Mouse (Mus musculus) hindbrain, embryonic 15.5 days (tissue): ENCODE results near the gene Scd3. TPM values are rescaled to one million over a fixed set of nuclear protein-coding genes. Genes with fewer than 3 reads are reported as not detected.

Experiments used
- ATAC-seq: fragments of 200-750 bp; cut with Nextera tagmentation; 2 replicates; pipeline ENCODE4 v1.8.0; 2017; ENCODE audit warnings: low read depth, moderate number of reproducible peaks, moderate TSS enrichment; ENCODE audit not compliant: low FRiP score
- H3K27ac ChIP-seq: fragments of 300-500 bp; sonication (generic); replicated peaks from 2 replicates; pipeline ENCODE4 v1.5.1; 2015; ENCODE audit warnings: mild to moderate bottlenecking, inconsistent platforms
- H3K27me3 ChIP-seq: fragments of 300-500 bp; sonication (generic); 2 replicates; pipeline ENCODE4 v1.6.1; 2015; ENCODE audit warnings: control low read depth, inconsistent platforms
- H3K36me3 ChIP-seq: fragments of 300-500 bp; sonication (generic); 2 replicates; pipeline ENCODE4 v1.6.1; 2015; ENCODE audit warnings: control low read depth, inconsistent platforms
- H3K4me1 ChIP-seq: fragments of 300-500 bp; sonication (generic); replicated peaks from 2 replicates; pipeline ENCODE4 v1.6.1; 2015; ENCODE audit warnings: control low read depth, inconsistent platforms
- H3K4me2 ChIP-seq: fragments of 300-500 bp; sonication (generic); 2 replicates; pipeline ENCODE4 v1.6.1; 2015; ENCODE audit warnings: moderate library complexity, mild to moderate bottlenecking, inconsistent platforms
- H3K4me3 ChIP-seq: fragments of 300-500 bp; sonication (generic); 2 replicates; pipeline ENCODE4 v1.5.1; 2015; ENCODE audit warnings: mild to moderate bottlenecking, inconsistent platforms
- H3K9ac ChIP-seq: fragments of 300-500 bp; sonication (generic); 2 replicates; pipeline ENCODE4 v1.6.1; 2015; ENCODE audit warnings: inconsistent platforms
- H3K9me3 ChIP-seq: fragments of 300-500 bp; sonication (generic); 2 replicates; pipeline ENCODE4 v1.6.1; 2016; ENCODE audit warnings: control low read depth, inconsistent platforms
- WGBS: fragments of 180-500 bp; shearing (Covaris S2); methylation state at CpG from one replicate; pipeline ENCODE4 v1.1.7; 2015; 5-methylcytosine and 5-hydroxymethylcytosine counted together
- polyA plus RNA-seq: library from polyadenylated mRNA; unstranded; fragments of >200 nt; fragmentation: Nextera tagmentation; extraction: Ambion mirVana; gene quantifications from 2 replicates; pipeline ENCODE4 v1.2.1, GENCODE M21; 2015

Gene Scd3
- polyA plus RNA-seq: 5.0 and 6.7 TPM in 2 replicates

DNA sequence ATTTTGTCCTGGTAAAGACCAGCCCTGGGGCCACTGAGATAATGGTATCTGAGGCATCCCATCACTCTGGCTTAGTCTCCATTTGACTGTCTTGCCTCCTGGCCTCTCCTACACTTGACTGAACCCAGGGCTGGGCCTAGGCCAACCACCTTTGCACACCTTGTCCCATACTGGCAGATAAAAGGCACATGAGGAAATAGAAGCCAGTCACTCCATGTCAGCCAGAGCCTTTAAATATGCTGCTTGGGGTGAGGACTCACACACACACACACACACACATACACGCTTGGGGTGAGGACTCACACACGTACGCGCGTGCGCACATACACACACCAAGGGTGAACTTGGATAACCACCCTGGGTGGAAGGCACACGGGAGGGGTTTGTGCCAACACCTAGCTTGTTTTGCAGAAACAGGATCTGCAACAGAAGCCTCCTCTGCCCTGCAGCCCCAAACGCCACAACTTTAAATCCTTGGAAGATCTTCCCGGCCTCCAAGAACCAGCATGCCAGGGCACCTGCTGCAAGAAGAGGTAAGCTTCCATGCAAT, at the start of gene Scd3:
TSS of gene Scd3 (plus strand) at position 255 of the 550 bp plus-strand sequence.
- no peak within 1 kb of the TSS for H3K9ac ChIP-seq
- no peak within 1 kb of the TSS for H3K27ac ChIP-seq
- no peaks in the 10 kb centered on the region for H3K9me3 ChIP-seq
- H3K36me3 ChIP-seq: no peaks in the 10 kb centered on the region
- H3K27me3 ChIP-seq: no peaks in the 10 kb centered on the region
- WGBS: 95% methylated on average over 9 of the region's 9 CpGs
- no peaks in the 10 kb centered on the region for H3K4me1 ChIP-seq
- H3K4me3 ChIP-seq: no peak within 1 kb of the TSS
- no peak for ATAC-seq
- H3K4me2 ChIP-seq: no peak within 1 kb of the TSS

GRCm38 (mm10) chr19:44153781-44154180, 49.3 kb upstream of the Scd3 start:
- WGBS: 84% methylated on average over 5 of the region's 5 CpGs
- ATAC-seq: no peak
- Histone ChIP-seq H3K27me3 (peaks cover 13% of the 10 kb centered on the region), H3K36me3 (no peaks in the 10 kb centered on the region), H3K4me3 (no peak overlapping the region), H3K9me3 (no peaks in the 10 kb centered on the region), H3K9ac (no peak overlapping the region), H3K4me2 (no peak overlapping the region), H3K27ac (no peak overlapping the region), H3K4me1 (no peaks in the 10 kb centered on the region)

- ATAC-seq: no peak
- Histone ChIP-seq H3K9me3 (no peaks in the 10 kb centered on the region), H3K9ac (no peak overlapping the region)
Measured at GRCm38 (mm10) chr19:44157005-44157404, 46.1 kb upstream of the Scd3 start.

GRCm38 (mm10) chr19:44159386-44159785, 43.7 kb upstream of the Scd3 start:
- no peak for ATAC-seq
- no peak overlapping the region for H3K27ac ChIP-seq
- WGBS: 88% methylated on average over 3 of the region's 3 CpGs

More at GRCm38 (mm10) chr19:44157005-44157404, 46.1 kb upstream of the Scd3 start:
- no peak overlapping the region for H3K27ac ChIP-seq
- no peaks in the 10 kb centered on the region for H3K36me3 ChIP-seq
- no peak overlapping the region for H3K4me3 ChIP-seq
- H3K27me3 ChIP-seq: peaks cover 13% of the 10 kb centered on the region; the same call in 1 of the 2 replicates
- no peaks in the 10 kb centered on the region for H3K4me1 ChIP-seq
- no peak overlapping the region for H3K4me2 ChIP-seq
- 96% methylated on average over 10 of the region's 10 CpGs for WGBS

DNA sequence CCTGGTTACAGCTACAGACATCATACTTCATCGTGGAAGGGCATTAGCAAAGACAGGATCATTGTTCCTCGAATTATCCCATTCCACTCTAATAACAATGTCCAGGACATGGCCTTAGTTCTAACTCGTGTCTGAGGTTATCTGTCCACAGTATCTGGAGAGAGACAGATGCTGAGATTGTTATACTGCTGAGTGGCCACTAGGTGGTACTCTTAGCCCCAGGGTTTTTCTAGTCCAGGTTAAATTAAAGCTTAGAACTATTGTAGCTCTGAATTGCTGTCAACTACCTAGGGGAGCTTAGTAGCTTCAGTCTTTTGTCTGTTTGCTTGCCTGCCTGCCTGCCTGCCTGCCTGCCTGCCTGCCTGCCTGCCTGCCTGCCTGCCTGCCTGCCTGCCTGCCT, 41.6 kb upstream of the Scd3 start:
- Histone ChIP-seq H3K4me2 (no peak overlapping the region), H3K9ac (no peak overlapping the region), H3K9me3 (no peaks in the 10 kb centered on the region), H3K4me1 (no peaks in the 10 kb centered on the region), H3K27me3 (0 out of 2 replicates have a peak, but pooled peaks cover 5% of the 10 kb centered on the region), H3K27ac (no peak overlapping the region), H3K4me3 (no peak overlapping the region), H3K36me3 (no peaks in the 10 kb centered on the region)
- ATAC-seq: no peak
- WGBS: 14% methylated on average over 3 of the region's 3 CpGs

More at GRCm38 (mm10) chr19:44159386-44159785, 43.7 kb upstream of the Scd3 start:
- Histone ChIP-seq H3K4me3 (no peak overlapping the region), H3K4me2 (no peak overlapping the region), H3K36me3 (no peaks in the 10 kb centered on the region), H3K27me3 (peaks cover 13% of the 10 kb centered on the region; the same call in 1 of the 2 replicates), H3K9me3 (no peaks in the 10 kb centered on the region), H3K9ac (no peak overlapping the region), H3K4me1 (no peaks in the 10 kb centered on the region)

GRCm38 (mm10) chr19:44174835-44175234, 28.2 kb upstream of the Scd3 start:
- no peak for ATAC-seq
- WGBS: 74% methylated on average over 8 of the region's 8 CpGs
- no peak overlapping the region for H3K4me3 ChIP-seq

GRCm38 (mm10) chr19:44176741-44177140, 26.3 kb upstream of the Scd3 start:
- no peak overlapping the region for H3K9ac ChIP-seq
- H3K27ac ChIP-seq: no peak overlapping the region
- no peaks in the 10 kb centered on the region for H3K9me3 ChIP-seq
- H3K4me1 ChIP-seq: no peaks in the 10 kb centered on the region
- no peaks in the 10 kb centered on the region for H3K36me3 ChIP-seq
- H3K4me2 ChIP-seq: no peak overlapping the region
- 87% methylated on average over 3 of the region's 3 CpGs for WGBS
- H3K4me3 ChIP-seq: no peak overlapping the region
- no peaks in the 10 kb centered on the region for H3K27me3 ChIP-seq
- no peak for ATAC-seq

More at GRCm38 (mm10) chr19:44174835-44175234, 28.2 kb upstream of the Scd3 start:
- Histone ChIP-seq H3K9me3 (no peaks in the 10 kb centered on the region), H3K27ac (no peak overlapping the region), H3K4me1 (no peaks in the 10 kb centered on the region), H3K36me3 (no peaks in the 10 kb centered on the region), H3K27me3 (no peaks in the 10 kb centered on the region), H3K4me2 (no peak overlapping the region), H3K9ac (no peak overlapping the region)

- Histone ChIP-seq H3K4me1 (no peaks in the 10 kb centered on the region), H3K27me3 (no peaks in the 10 kb centered on the region), H3K4me3 (no peak overlapping the region), H3K4me2 (no peak overlapping the region), H3K27ac (no peak overlapping the region), H3K9ac (no peak overlapping the region), H3K36me3 (no peaks in the 10 kb centered on the region), H3K9me3 (no peaks in the 10 kb centered on the region)
- WGBS: 76% methylated on average over 1 of the region's 1 CpGs
- ATAC-seq: no peak
Measured at GRCm38 (mm10) chr19:44180502-44180901, 22.6 kb upstream of the Scd3 start.

DNA sequence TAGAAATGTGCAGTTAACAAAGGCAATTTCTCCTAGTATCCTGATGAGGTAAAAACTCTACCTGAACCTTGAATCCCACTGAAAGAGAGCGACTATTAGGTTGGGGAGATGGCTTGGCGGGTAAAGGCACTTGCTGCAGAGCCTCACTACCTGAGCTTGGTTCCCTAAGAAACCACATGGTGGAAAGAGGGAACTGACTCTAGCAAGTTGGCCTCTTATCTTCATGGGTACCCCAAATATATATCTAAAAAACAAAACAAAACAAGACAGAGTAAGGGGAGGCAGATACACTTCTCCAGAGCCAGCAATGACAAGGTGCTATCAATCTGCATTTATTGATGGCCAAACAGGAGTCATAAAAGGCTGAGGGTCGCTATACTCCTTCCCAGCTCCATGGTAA, 19.1 kb upstream of the Scd3 start:
- no peak overlapping the region for H3K4me3 ChIP-seq
- no peaks in the 10 kb centered on the region for H3K27me3 ChIP-seq
- H3K4me1 ChIP-seq: no peaks in the 10 kb centered on the region
- H3K27ac ChIP-seq: no peak overlapping the region
- WGBS: 67% methylated on average over 3 of the region's 3 CpGs
- H3K9ac ChIP-seq: no peak overlapping the region
- H3K9me3 ChIP-seq: no peaks in the 10 kb centered on the region
- no peaks in the 10 kb centered on the region for H3K36me3 ChIP-seq
- no peak for ATAC-seq
- H3K4me2 ChIP-seq: no peak overlapping the region

GRCm38 (mm10) chr19:44189056-44189455, 14.0 kb upstream of the Scd3 start:
- no peak overlapping the region for H3K27ac ChIP-seq
- no peak overlapping the region for H3K4me3 ChIP-seq
- no peak overlapping the region for H3K4me2 ChIP-seq
- 84% methylated on average over 4 of the region's 4 CpGs for WGBS
- no peak for ATAC-seq
- no peaks in the 10 kb centered on the region for H3K4me1 ChIP-seq
- no peaks in the 10 kb centered on the region for H3K9me3 ChIP-seq
- H3K27me3 ChIP-seq: no peaks in the 10 kb centered on the region
- H3K9ac ChIP-seq: no peak overlapping the region
- no peaks in the 10 kb centered on the region for H3K36me3 ChIP-seq

GRCm38 (mm10) chr19:44192342-44192741, 10.7 kb upstream of the Scd3 start, which contains the start of gene Pkd2l1:
TSS of gene Pkd2l1 (minus strand) at chr19:44192442.
- WGBS: 43% methylated on average over 3 of the region's 3 CpGs
- Histone ChIP-seq H3K4me1 (no peaks in the 10 kb centered on the region), H3K27ac (no peak within 1 kb of the TSS), H3K9me3 (no peaks in the 10 kb centered on the region), H3K4me2 (no peak within 1 kb of the TSS), H3K4me3 (no peak within 1 kb of the TSS), H3K27me3 (no peaks in the 10 kb centered on the region), H3K9ac (no peak within 1 kb of the TSS), H3K36me3 (no peaks in the 10 kb centered on the region)
- no peak for ATAC-seq

- no peak overlapping the region for H3K9ac ChIP-seq
- H3K4me1 ChIP-seq: no peaks in the 10 kb centered on the region
- H3K4me2 ChIP-seq: no peak overlapping the region
- WGBS: 91% methylated on average over 7 of the region's 7 CpGs
- no peak overlapping the region for H3K4me3 ChIP-seq
- no peak overlapping the region for H3K27ac ChIP-seq
- no peaks in the 10 kb centered on the region for H3K9me3 ChIP-seq
- H3K36me3 ChIP-seq: no peaks in the 10 kb centered on the region
- no peak for ATAC-seq
- no peaks in the 10 kb centered on the region for H3K27me3 ChIP-seq
Measured at GRCm38 (mm10) chr19:44193906-44194305, 9.2 kb upstream of the Scd3 start.

DNA sequence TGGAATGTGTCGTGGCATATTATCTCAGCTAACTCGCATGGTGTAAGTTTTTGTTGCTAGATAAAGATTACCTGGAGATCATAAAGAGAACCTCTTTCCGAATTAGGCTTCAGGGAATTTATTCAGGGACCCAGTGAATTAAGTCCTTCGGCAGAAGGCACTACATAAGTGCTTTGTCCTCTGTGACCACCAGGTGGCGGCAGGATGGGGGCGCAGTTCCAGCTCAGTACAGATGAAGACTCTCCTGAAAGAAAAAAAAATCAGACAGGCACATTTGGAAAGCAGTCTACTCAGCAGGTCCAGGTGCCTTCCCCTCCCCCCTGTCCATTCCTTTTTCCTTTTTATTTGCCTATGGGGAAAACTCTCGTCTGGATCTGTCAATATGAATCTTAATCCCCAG, 7.9 kb upstream of the Scd3 start:
- H3K9me3 ChIP-seq: no peaks in the 10 kb centered on the region
- ATAC-seq: 0 out of 2 replicates have a peak, but pooled peaks have one; percentile 45
- no peak overlapping the region for H3K9ac ChIP-seq
- no peaks in the 10 kb centered on the region for H3K27me3 ChIP-seq
- H3K4me2 ChIP-seq: no peak overlapping the region
- no peaks in the 10 kb centered on the region for H3K36me3 ChIP-seq
- no peak overlapping the region for H3K27ac ChIP-seq
- WGBS: 6% methylated on average over 7 of the region's 7 CpGs
- no peaks in the 10 kb centered on the region for H3K4me1 ChIP-seq
- H3K4me3 ChIP-seq: no peak overlapping the region
